Mouse (Mus musculus): ENCODE data around the gene Galm.

- TF ChIP-seq CHD1 (IDR thresholded peaks at IDR 0.05; ENCODE audit: low read depth, low read length) (no peak), CTCF (IDR thresholded peaks at IDR 0.05 in 2 of 3, conservative IDR thresholded peaks at IDR 0.05 in 1 of 3; ENCODE audit: control insufficient read depth in 1 of 3, insufficient read depth in 1 of 3, low read depth in 2 of 3, low read length in 3 of 3, poor library complexity in 1 of 3, severe bottlenecking in 1 of 3) (no peak), POLR2A (IDR thresholded peaks at IDR 0.05; ENCODE audit: control insufficient read depth in 1 of 2, insufficient read depth in 1 of 2, low read depth in 1 of 2, low read length in 2 of 2, poor library complexity in 1 of 2) (no peak), POLR2AphosphoS2 (IDR thresholded peaks at IDR 0.05; ENCODE audit: low read length) (no peak), EP300 (IDR thresholded peaks at IDR 0.05; ENCODE audit: low read depth in 1 of 2, low read length in 2 of 2) (no peak), TCF12 (IDR thresholded peaks at IDR 0.05; ENCODE audit: low read depth, low read length) (no peak), ZC3H11A (IDR thresholded peaks at IDR 0.05; ENCODE audit: low read depth, low read length) (no peak), SIN3A (IDR thresholded peaks at IDR 0.05; ENCODE audit: low read length) (no peak)
Measured at GRCm38 (mm10) chr17:80083223-80083622, 44.0 kb upstream of the Galm start.

Data from MEL (cell line).